Mouse (Mus musculus): ENCODE data around the gene Tars2. TPM values are rescaled to one million over a fixed set of nuclear protein-coding genes. Genes with fewer than 3 reads are reported as not detected.
"Not testable (repeated sequence)": the region's sequence is repeated elsewhere in the genome, so short reads cannot be mapped to it uniquely, and the experiment has no call there.

The Tars2 gene
- polyA plus RNA-seq (2012; fragmentation: generic; extraction: Trizol) = 32.8 TPM
- long read RNA-seq, experiment 1, transcript Tars2-201 (18 exons, 2,400 nt) = major isoform, 21 of 32 reads
- long read RNA-seq, experiment 1, partial matches to known transcripts = 3 of 32 reads
- long read RNA-seq, experiment 1, other reads (novel, unspliced or antisense) = 8 of 32 reads
- long read RNA-seq, experiment 2, transcript Tars2-201 (18 exons, 2,400 nt) = major isoform, 196 of 333 reads
- long read RNA-seq, experiment 2, transcript Tars2-204 (16 exons, 2,157 nt) = minor isoform, 12 of 333 reads
- long read RNA-seq, experiment 2, partial matches to known transcripts = 7 of 333 reads
- long read RNA-seq, experiment 2, other reads (novel, unspliced or antisense) = 117 of 333 reads

DNA sequence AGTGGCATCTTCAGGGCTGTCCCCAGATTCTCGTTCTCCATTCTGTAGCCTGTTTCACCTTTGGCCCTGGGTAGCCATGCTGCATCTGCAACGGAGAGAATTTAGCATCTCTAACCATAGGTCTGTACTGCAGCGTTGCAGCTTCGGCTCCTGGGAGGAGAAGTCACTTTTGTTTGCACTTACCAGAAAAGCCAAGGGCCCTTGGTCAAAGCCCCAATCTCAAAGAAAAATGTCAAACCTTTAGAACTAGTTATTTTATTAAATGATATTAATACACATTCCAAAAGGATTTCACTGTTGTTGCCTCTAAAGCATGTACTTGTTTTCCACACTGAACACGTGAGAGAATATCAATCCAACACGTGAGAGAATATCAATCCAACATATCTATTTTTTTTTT, at the start of gene Tars2:
Gene Tars2, minus strand, starts transcription at position 101 of the 400 bp plus-strand sequence.
- H3K36me3 ChIP-seq (ENCODE audit: control insufficient read depth, insufficient read depth) = peaks cover 14% of the 10 kb centered on the region
- H3K79me2 ChIP-seq (ENCODE audit: control insufficient read depth, insufficient read depth) = no peaks in the 10 kb centered on the region
- no peaks in the 10 kb centered on the region for H3K79me3 ChIP-seq (ENCODE audit: low read depth)
- H3K27me3 ChIP-seq (ENCODE audit: control insufficient read depth, insufficient read depth, insufficient read length) = no peaks in the 10 kb centered on the region
- TF ChIP-seq FOSL1 (IDR thresholded peaks at IDR 0.05; ENCODE audit: insufficient read depth, low read length, poor library complexity, severe bottlenecking) (no peak), CEBPB (IDR thresholded peaks at IDR 0.05; ENCODE audit: low read depth) (no peak), MYOD1 (IDR thresholded peaks at IDR 0.05; ENCODE audit: control insufficient read depth, insufficient read length, low read depth) (no peak), CTCF (IDR thresholded peaks at IDR 0.05; ENCODE audit: control insufficient read depth, insufficient read depth, insufficient read length) (no peak), MYOG (IDR thresholded peaks at IDR 0.05; ENCODE audit: control insufficient read depth, extremely low read depth, insufficient read length) (no peak)
- H3K4me3 ChIP-seq (ENCODE audit: insufficient read depth, poor library complexity, severe bottlenecking) = no peak within 1 kb of the TSS
- no peak within 1 kb of the TSS for H3ac ChIP-seq (ENCODE audit: control insufficient read depth, insufficient read length, low read depth)

DNA sequence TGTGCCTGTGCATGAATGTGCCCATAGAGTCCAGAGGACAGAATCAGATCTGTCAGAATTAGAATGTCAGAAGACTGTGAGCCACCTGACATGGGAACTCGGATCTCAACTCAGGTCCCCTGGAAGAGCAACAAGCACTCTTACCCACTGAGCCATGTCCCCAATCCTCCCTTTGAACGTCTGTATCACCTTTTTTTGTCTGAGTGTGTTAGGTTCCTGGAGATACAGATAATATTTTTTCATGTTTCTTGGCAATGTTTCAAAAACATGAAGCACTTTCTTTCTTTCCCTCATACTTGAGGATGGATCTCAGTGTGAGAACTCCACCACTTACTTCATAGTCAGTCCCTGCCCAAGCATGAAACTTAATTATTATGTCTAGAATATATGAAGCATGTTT, 48.4 kb upstream of the Tars2 start:
- no peak overlapping the region for H3K4me3 ChIP-seq (ENCODE audit: insufficient read depth, poor library complexity, severe bottlenecking)
- no peaks in the 10 kb centered on the region for H3K27me3 ChIP-seq (ENCODE audit: control insufficient read depth, insufficient read depth, insufficient read length)
- H3ac ChIP-seq (ENCODE audit: control insufficient read depth, insufficient read length, low read depth) = no peak overlapping the region
- H3K79me2 ChIP-seq (ENCODE audit: control insufficient read depth, insufficient read depth) = peaks cover 100% of the 10 kb centered on the region
- no peak for TF ChIP-seq USF1 (IDR thresholded peaks at IDR 0.05; ENCODE audit: low read depth)
- TF ChIP-seq MAX (IDR thresholded peaks at IDR 0.05) = no peak
- no peak for TF ChIP-seq CTCF (IDR thresholded peaks at IDR 0.05; ENCODE audit: control insufficient read depth, insufficient read depth, insufficient read length)
- no peak for TF ChIP-seq MYOG (IDR thresholded peaks at IDR 0.05; ENCODE audit: control insufficient read depth, extremely low read depth, insufficient read length)
- TF ChIP-seq FOSL1 (IDR thresholded peaks at IDR 0.05; ENCODE audit: insufficient read depth, low read length, poor library complexity, severe bottlenecking) = no peak
- TF ChIP-seq MYOD1 (IDR thresholded peaks at IDR 0.05; ENCODE audit: control insufficient read depth, insufficient read length, low read depth) = no peak
- no peak for TF ChIP-seq CEBPB (IDR thresholded peaks at IDR 0.05; ENCODE audit: low read depth)
- H3K36me3 ChIP-seq (ENCODE audit: control insufficient read depth, insufficient read depth) = peaks cover 9% of the 10 kb centered on the region
- peaks cover 89% of the 10 kb centered on the region for H3K79me3 ChIP-seq (ENCODE audit: low read depth)

DNA sequence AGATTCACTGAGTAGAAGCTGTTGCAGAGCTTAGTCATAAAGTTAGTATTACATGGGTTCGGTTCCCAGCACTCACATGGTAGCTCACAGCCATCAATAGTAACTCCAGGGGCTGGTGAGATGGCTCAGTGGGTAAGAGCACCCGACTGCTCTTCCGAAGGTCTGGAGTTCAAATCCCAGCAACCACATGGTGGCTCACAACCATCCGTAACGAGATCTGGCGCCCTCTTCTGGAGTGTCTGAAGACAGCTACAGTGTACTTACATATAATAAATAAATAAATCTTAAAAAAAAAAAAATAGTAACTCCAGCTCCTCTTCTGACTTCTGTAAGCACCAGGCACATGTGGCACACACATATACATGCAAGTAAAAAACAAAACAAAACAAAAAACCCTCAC, 47.6 kb upstream of the Tars2 start:
- not testable (repeated sequence) for H3K27me3 ChIP-seq (ENCODE audit: control insufficient read depth, insufficient read depth, insufficient read length); H3K4me3 ChIP-seq (ENCODE audit: insufficient read depth, poor library complexity, severe bottlenecking); H3ac ChIP-seq (ENCODE audit: control insufficient read depth, insufficient read length, low read depth); H3K36me3 ChIP-seq (ENCODE audit: control insufficient read depth, insufficient read depth)
- Histone ChIP-seq H3K79me3 (ENCODE audit: low read depth) (peaks cover 89% of the 10 kb centered on the region), H3K79me2 (ENCODE audit: control insufficient read depth, insufficient read depth) (peaks cover 100% of the 10 kb centered on the region)

DNA sequence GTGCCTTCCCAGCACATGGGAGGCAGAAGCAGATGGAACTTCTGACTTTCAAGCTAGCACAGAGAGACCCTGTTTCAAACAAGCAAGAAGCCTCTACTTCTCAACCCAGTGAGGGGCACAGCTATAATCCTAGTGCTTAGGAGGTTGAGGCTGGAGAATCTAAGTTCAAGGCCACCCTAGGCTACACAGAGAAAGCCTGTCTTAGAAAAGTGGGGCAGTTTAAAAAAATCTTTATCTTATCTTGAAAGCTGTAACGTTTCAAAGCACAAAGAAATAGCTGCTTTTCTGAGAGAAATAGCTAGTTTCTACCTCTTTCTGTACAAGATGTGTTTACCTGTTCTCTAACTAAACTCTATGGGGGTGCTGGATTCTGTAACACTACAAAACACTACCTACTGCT, 46.7 kb upstream of the Tars2 start:
- Histone ChIP-seq H3K4me3 (ENCODE audit: insufficient read depth, poor library complexity, severe bottlenecking) (no peak overlapping the region), H3K79me2 (ENCODE audit: control insufficient read depth, insufficient read depth) (peaks cover 100% of the 10 kb centered on the region), H3K36me3 (ENCODE audit: control insufficient read depth, insufficient read depth) (peaks cover 9% of the 10 kb centered on the region), H3K27me3 (ENCODE audit: control insufficient read depth, insufficient read depth, insufficient read length) (no peaks in the 10 kb centered on the region), H3K79me3 (ENCODE audit: low read depth) (peaks cover 87% of the 10 kb centered on the region), H3ac (ENCODE audit: control insufficient read depth, insufficient read length, low read depth) (no peak overlapping the region)
- TF ChIP-seq MYOD1 (IDR thresholded peaks at IDR 0.05; ENCODE audit: control insufficient read depth, insufficient read length, low read depth) (no peak), CEBPB (IDR thresholded peaks at IDR 0.05; ENCODE audit: low read depth) (no peak), USF1 (IDR thresholded peaks at IDR 0.05; ENCODE audit: low read depth) (no peak), MAX (IDR thresholded peaks at IDR 0.05) (no peak)

DNA sequence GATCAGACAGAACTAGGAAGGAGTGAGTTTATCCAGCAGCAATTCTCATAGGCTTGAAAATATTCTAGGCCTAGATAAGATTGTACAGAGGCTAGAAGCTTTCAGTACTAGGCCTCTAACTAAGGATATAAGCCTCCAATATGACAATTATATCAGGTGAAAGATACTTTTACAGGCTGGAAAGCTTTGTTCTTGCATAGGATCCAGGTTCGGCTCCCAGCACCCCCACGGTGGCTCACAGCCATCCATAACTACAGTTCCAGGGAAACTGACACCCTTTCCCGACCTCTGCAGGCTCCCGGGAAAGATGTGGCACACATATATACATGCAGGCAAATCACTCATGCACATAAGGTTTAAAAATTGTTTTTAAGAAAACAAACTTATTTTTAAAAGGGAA, 43.8 kb upstream of the Tars2 start:
- Histone ChIP-seq H3ac (ENCODE audit: control insufficient read depth, insufficient read length, low read depth) (no peak overlapping the region), H3K79me2 (ENCODE audit: control insufficient read depth, insufficient read depth) (peaks cover 100% of the 10 kb centered on the region), H3K4me3 (ENCODE audit: insufficient read depth, poor library complexity, severe bottlenecking) (no peak overlapping the region), H3K79me3 (ENCODE audit: low read depth) (peaks cover 84% of the 10 kb centered on the region), H3K36me3 (ENCODE audit: control insufficient read depth, insufficient read depth) (peaks cover 9% of the 10 kb centered on the region), H3K27me3 (ENCODE audit: control insufficient read depth, insufficient read depth, insufficient read length) (no peaks in the 10 kb centered on the region)
- TF ChIP-seq CEBPB (IDR thresholded peaks at IDR 0.05; ENCODE audit: low read depth) = no peak
- no peak for TF ChIP-seq USF1 (IDR thresholded peaks at IDR 0.05; ENCODE audit: low read depth)
- no peak for TF ChIP-seq MAX (IDR thresholded peaks at IDR 0.05)
- no peak for TF ChIP-seq MYOG (IDR thresholded peaks at IDR 0.05; ENCODE audit: control insufficient read depth, extremely low read depth, insufficient read length)
- TF ChIP-seq CTCF (IDR thresholded peaks at IDR 0.05; ENCODE audit: control insufficient read depth, insufficient read depth, insufficient read length) = no peak
- TF ChIP-seq FOSL1 (IDR thresholded peaks at IDR 0.05; ENCODE audit: insufficient read depth, low read length, poor library complexity, severe bottlenecking) = no peak
- TF ChIP-seq MYOD1 (IDR thresholded peaks at IDR 0.05; ENCODE audit: control insufficient read depth, insufficient read length, low read depth) = no peak

DNA sequence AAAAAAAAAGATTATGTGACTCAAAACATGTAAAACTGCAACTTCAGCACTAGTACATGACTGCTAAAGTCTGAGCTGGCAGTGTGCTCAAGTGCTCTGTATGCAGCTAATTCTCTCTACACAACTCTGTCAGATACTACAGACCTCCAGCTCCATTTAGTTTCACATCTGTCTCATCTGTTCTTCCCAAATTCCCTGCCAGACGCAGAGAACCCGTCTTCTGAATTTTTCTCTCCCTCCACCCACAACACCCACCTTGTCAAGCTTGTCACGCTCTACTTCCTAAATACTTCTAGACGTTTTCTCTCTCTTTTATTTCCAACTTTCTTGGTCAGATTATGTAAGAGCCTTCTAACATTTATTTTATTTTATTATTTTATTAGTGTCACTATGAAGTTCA, 38.8 kb upstream of the Tars2 start:
- H3ac ChIP-seq (ENCODE audit: control insufficient read depth, insufficient read length, low read depth) = no peak overlapping the region
- H3K4me3 ChIP-seq (ENCODE audit: insufficient read depth, poor library complexity, severe bottlenecking) = no peak overlapping the region
- peaks cover 97% of the 10 kb centered on the region for H3K79me2 ChIP-seq (ENCODE audit: control insufficient read depth, insufficient read depth)
- no peak for TF ChIP-seq CEBPB (IDR thresholded peaks at IDR 0.05; ENCODE audit: low read depth)
- no peak for TF ChIP-seq MAX (IDR thresholded peaks at IDR 0.05)
- no peak for TF ChIP-seq CTCF (IDR thresholded peaks at IDR 0.05; ENCODE audit: control insufficient read depth, insufficient read depth, insufficient read length)
- TF ChIP-seq USF1 (IDR thresholded peaks at IDR 0.05; ENCODE audit: low read depth) = no peak
- TF ChIP-seq MYOD1 (IDR thresholded peaks at IDR 0.05; ENCODE audit: control insufficient read depth, insufficient read length, low read depth) = no peak
- no peak for TF ChIP-seq MYOG (IDR thresholded peaks at IDR 0.05; ENCODE audit: control insufficient read depth, extremely low read depth, insufficient read length)
- TF ChIP-seq FOSL1 (IDR thresholded peaks at IDR 0.05; ENCODE audit: insufficient read depth, low read length, poor library complexity, severe bottlenecking) = no peak
- no peaks in the 10 kb centered on the region for H3K27me3 ChIP-seq (ENCODE audit: control insufficient read depth, insufficient read depth, insufficient read length)
- no peaks in the 10 kb centered on the region for H3K36me3 ChIP-seq (ENCODE audit: control insufficient read depth, insufficient read depth)
- peaks cover 75% of the 10 kb centered on the region for H3K79me3 ChIP-seq (ENCODE audit: low read depth)
